Mouse (Mus musculus): ENCODE results near the gene Ocln. TPM values are rescaled to one million over a fixed set of nuclear protein-coding genes. Genes with fewer than 3 reads are reported as not detected.

Gene Ocln
- total and polyA plus RNA-seq, 3 experiments, result 0.50 to 2.2 (median 0.70) TPM

- dilution Hi-C loops (cut with MboI; ENCODE audit: extremely low pct_ligation_motif_present, extremely low pct_unique_long_range_greater_than_20kb, low sequenced_read_pairs) (no loop called here), in situ Hi-C loops (cut with MboI; ENCODE audit: low pct_ligation_motif_present, low pct_unique_long_range_greater_than_20kb, low sequenced_read_pairs) (no loop called here)
- Histone ChIP-seq H3K36me3 (replicated peaks in 1 of 2; ENCODE audit: control insufficient read depth in 1 of 2, insufficient read depth in 1 of 2, low read length in 1 of 2) (no peaks in the 10 kb centered on the region), H3K9ac (ENCODE audit: insufficient read depth, low read depth) (no peak overlapping the region), H3K4me2 (ENCODE audit: insufficient read depth, low read depth, poor library complexity, severe bottlenecking) (no peak overlapping the region), H3K27me3 (replicated peaks) (no peaks in the 10 kb centered on the region), H3K4me3 (replicated peaks in 1 of 3; ENCODE audit: low read depth in 2 of 3, low read length in 2 of 3, poor library complexity in 1 of 3) (no peak overlapping the region), H3K79me2 (replicated peaks; ENCODE audit: control insufficient read depth, extremely low read depth, insufficient read depth, poor library complexity, severe bottlenecking) (no peaks in the 10 kb centered on the region), H3K9me3 (replicated peaks; ENCODE audit: low read length) (no peaks in the 10 kb centered on the region), H3K4me1 (ENCODE audit: control insufficient read depth in 1 of 2, insufficient read depth in 2 of 2) (peaks cover 0 to 6% of the 10 kb centered on the region in 2 experiments; a peak in 2 of 4 replicates), H3K27ac (ENCODE audit: insufficient read depth, low read depth) (no peak overlapping the region)
- TF ChIP-seq CHD2 (IDR thresholded peaks at IDR 0.05; ENCODE audit: low read length), result no peak
- TF ChIP-seq MEF2A (IDR thresholded peaks at IDR 0.05; ENCODE audit: borderline replicate concordance, low read depth, low read length), result no peak
- no peak for TF ChIP-seq USF1 (IDR thresholded peaks at IDR 0.05; ENCODE audit: low read depth, low read length)
- TF ChIP-seq MAFK (IDR thresholded peaks at IDR 0.05; ENCODE audit: insufficient replicate concordance, low read length), result peak; percentile 95
- DNase-seq (ENCODE audit: extremely low read depth), result no peak
Measured at GRCm38 (mm10) chr13:100597284-100597683, 44.8 kb upstream of the Ocln start.

GRCm38 (mm10) chr13:100595552-100595885 is 43.0 kb upstream of the Ocln start:
- Histone ChIP-seq H3K4me1 (ENCODE audit: control insufficient read depth in 1 of 2, insufficient read depth in 2 of 2) (peaks cover 0 to 6% of the 10 kb centered on the region in 2 experiments; a peak in 2 of 4 replicates), H3K36me3 (replicated peaks in 1 of 2; ENCODE audit: control insufficient read depth in 1 of 2, insufficient read depth in 1 of 2, low read length in 1 of 2) (no peaks in the 10 kb centered on the region), H3K9ac (ENCODE audit: insufficient read depth, low read depth) (no peak overlapping the region), H3K27ac (ENCODE audit: insufficient read depth, low read depth) (no peak overlapping the region), H3K4me3 (replicated peaks in 1 of 3; ENCODE audit: low read depth in 2 of 3, low read length in 2 of 3, poor library complexity in 1 of 3) (no peak overlapping the region), H3K79me2 (replicated peaks; ENCODE audit: control insufficient read depth, extremely low read depth, insufficient read depth, poor library complexity, severe bottlenecking) (no peaks in the 10 kb centered on the region), H3K9me3 (replicated peaks; ENCODE audit: low read length) (no peaks in the 10 kb centered on the region), H3K27me3 (replicated peaks) (no peaks in the 10 kb centered on the region), H3K4me2 (ENCODE audit: insufficient read depth, low read depth, poor library complexity, severe bottlenecking) (no peak overlapping the region)
- dilution Hi-C loops (cut with MboI; ENCODE audit: extremely low pct_ligation_motif_present, extremely low pct_unique_long_range_greater_than_20kb, low sequenced_read_pairs) (no loop called here), in situ Hi-C loops (cut with MboI; ENCODE audit: low pct_ligation_motif_present, low pct_unique_long_range_greater_than_20kb, low sequenced_read_pairs) (no loop called here)
- no peak for DNase-seq (ENCODE audit: extremely low read depth)
- TF ChIP-seq ELF1 (IDR thresholded peaks at IDR 0.05; ENCODE audit: low read depth, low read length) (no peak), MAFK (IDR thresholded peaks at IDR 0.05; ENCODE audit: insufficient replicate concordance, low read length) (no peak), UBTF (IDR thresholded peaks at IDR 0.05; ENCODE audit: low read depth, low read length) (no peak), CTCF (conservative IDR thresholded peaks at IDR 0.05 in 1 of 2, IDR thresholded peaks at IDR 0.05 in 1 of 2; ENCODE audit: low read depth in 2 of 2, low read length in 2 of 2) (no peak), USF1 (IDR thresholded peaks at IDR 0.05; ENCODE audit: low read depth, low read length) (no peak), GABPA (IDR thresholded peaks at IDR 0.05; ENCODE audit: insufficient replicate concordance, low read depth, low read length) (no peak), EP300 (IDR thresholded peaks at IDR 0.05; ENCODE audit: low read length) (no peak), ETS1 (conservative IDR thresholded peaks at IDR 0.05; ENCODE audit: low read depth, low read length) (no peak), MEF2A (IDR thresholded peaks at IDR 0.05; ENCODE audit: borderline replicate concordance, low read depth, low read length) (no peak), NELFE (IDR thresholded peaks at IDR 0.05; ENCODE audit: low read depth, low read length) (no peak), TCF12 (IDR thresholded peaks at IDR 0.05; ENCODE audit: low read depth, low read length) (no peak), MYC (IDR thresholded peaks at IDR 0.05; ENCODE audit: low read depth, low read length) (no peak), RCOR1 (conservative IDR thresholded peaks at IDR 0.05; ENCODE audit: low read depth, low read length) (no peak), TBP (conservative IDR thresholded peaks at IDR 0.05; ENCODE audit: low read depth, low read length) (no peak), HCFC1 (IDR thresholded peaks at IDR 0.05; ENCODE audit: low read depth, low read length) (no peak), MAZ (IDR thresholded peaks at IDR 0.05; ENCODE audit: low read depth, low read length) (no peak), MXI1 (IDR thresholded peaks at IDR 0.05; ENCODE audit: low read depth, low read length) (no peak), JUN (IDR thresholded peaks at IDR 0.05; ENCODE audit: insufficient read depth, low read depth, low read length) (no peak), IRF4 (IDR thresholded peaks at IDR 0.05; ENCODE audit: low read depth, low read length) (no peak), SMC3 (IDR thresholded peaks at IDR 0.05; ENCODE audit: low read depth, low read length) (no peak)
